Mouse (Mus musculus): ENCODE measurements around the gene Tob2.

The Tob2 gene

DNA sequence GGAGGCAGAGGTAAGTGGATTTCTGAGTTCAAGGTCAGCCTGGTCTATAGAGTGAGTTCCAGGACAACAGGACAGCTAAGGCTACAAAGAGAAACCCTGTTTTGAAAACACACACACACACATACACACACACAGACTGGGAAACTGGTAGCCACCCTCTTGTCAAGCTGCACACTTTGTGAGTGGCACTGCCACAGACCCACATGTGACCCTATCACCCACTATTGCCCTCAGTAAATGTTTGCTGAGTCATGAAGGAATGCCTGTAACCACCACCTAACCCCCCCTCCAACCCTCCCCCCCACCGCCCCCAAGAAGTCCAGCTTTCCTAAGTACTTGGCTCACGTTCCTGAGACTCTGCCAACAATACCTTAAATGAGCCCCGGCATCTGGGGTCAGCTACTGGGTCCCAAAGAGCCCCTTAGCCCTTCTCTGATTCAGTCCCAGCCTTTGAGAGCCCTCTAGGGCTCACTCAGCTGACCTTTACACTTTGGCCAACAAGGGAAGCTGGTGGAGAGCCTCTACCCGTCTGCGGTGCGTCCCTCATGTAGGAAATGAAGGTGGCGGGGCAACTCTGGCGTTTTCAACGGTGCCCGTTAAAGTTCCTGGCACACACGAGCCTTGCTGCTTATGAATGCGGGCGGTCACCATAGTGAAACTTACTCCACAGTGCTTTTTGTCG, 19.9 kb downstream of the Tob2 start:
- DNase-seq (ENCODE audit: low read depth): no peak

DNA sequence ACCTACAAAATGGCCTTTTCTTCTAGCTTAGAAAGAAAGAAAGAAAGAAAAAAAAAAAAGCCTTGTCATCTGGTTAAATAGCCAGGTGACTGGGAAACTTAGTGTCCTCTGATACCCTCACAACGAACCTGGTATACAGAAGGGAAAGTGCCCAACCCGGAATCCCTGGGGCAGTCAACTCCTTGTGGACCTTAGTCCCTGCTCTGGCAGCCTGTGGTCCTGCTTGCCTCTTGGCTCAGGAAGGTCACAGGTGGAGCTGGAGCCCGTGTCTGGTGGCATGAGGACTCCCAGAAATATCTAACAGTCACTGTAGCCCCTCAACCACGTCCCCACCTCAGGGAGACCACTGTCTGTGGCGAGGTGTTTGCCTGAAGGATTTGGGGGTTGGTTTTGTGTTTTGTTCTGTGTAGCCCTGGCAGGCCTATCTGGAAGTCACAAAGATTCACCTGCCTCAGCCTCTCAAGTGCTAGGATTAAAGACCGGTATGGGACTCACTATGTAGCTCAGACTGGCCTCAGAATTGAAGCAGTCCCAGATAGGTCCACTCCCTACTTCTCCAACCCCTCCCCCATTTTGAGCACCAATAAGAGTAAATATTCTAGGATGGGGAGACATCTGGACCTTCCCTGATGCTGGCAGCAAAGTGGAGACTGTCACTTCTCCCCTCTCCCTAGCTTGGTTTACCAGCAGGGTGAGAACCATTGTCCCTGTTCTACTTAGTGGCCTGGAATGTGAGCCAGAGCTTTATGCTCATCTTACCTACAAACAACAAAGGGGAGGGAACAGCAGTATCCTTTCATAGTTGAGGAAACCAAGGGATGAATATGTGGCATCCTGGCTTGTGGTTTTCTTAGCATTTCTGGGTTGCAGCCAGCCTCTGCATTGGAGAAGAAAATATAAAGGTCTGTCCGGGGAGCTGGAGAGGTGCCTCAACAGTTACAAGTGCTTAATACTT, 21.4 kb downstream of the Tob2 start:
- DNase-seq (ENCODE audit: low read depth): no peak

DNA sequence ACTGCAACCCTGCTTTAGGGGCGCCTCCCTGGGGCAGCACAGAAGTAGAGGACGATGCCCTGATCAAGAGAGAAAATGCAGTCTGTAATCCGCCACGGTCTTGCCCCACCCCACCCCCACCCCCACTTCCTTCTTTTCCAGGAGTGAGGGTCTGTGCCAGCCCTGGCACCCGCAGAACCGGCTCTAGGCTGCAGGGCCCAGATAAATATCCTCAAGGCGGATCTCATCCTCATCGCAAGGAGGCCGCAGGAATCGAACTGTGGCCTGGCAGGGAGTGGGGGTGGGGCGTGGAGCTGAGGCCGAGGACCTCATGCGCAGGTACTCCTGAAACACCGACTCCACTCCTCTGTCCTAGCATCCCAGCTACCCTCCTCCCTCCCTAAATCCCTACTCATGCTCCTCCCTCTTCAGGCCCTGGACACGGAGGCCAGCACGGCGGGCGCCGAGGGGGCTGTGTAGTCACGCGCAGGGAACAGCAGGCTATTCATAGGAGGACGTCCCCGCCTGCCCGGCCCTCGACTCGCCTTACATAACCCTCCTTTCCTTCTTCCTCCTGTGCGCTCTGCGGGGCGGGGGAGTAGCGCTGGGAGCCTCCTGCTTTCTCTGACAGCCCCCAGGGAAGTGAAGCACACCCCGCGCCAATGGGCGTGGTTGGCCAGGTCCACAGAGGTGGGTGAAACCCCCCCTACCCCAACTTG, 22.3 kb downstream of the Tob2 start:
- no peak for DNase-seq (ENCODE audit: low read depth)

DNA sequence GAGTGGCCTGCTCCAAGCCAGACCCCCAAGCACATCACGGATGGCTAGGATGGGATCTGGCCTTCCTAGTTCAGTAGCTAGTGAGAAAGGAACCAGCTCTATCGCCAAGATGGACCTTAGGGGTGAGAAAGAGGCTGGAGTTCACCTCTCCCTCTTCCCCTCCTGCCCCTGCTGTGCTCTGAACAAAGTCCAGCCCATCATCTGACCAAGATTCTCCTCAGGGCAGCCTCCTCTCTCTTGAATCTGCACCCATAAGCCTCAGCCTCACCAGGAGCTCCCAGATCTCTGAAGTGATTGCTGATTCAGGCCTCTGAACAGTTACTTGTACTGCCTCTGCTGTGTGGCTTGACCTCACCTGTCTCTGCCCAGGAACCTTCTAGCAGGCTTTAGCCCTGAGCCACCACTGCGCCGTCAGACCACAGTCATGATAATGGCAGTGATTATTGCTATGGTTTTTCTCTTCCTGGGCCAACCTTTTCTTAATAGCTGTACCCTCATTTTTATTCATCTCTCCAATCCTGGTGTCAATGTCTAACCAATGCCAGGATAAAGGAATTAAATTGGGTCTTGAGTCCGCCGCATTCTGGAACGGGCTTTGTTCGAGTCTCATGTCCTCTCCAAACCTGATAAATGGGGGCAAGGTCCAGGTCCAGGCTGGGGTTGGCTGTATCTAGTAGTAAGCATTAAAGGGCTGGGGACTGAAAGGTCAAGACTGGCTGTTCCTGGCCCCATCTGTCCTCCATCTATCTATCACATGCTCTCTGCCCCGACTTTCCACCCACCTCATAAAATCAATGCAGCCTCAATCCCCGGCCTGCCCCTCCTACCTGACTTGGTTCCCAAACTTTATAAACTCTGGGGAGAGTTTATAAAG, 23.4 kb downstream of the Tob2 start:
- DNase-seq (ENCODE audit: low read depth): no peak

DNA sequence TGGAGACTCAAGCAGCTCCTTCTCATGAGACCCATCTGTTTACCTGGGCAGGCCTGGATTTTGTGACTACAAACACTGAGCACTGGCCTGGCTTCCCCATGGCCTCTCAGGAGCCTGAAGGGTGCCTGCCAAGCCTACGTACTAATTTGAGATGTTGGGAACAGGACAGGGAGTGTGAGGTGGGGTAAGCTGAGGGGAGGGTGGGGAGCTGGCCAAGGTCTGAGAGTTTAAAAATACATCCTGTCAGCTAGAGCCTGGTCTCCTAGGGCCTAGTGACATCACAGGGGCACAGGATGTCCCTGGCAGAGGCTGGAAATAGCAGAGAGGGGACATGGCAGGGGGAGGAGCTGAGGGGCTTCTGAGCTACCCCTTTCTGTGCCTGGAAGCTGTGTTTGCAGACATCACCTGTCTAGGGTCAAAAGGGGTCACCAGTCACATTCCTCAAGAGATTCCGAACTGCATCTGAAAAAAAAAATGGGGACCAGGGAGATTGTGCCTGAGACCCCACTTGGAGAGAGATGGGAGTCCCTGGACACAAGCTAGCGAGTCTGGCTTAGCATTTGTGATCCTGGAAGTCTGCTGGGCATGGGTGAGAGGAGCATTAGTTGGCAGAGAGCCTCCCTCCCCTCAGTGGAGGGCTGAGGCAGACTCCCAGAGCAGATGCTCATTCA, 24.3 kb downstream of the Tob2 start:
- DNase-seq (ENCODE audit: low read depth): no peak

DNA sequence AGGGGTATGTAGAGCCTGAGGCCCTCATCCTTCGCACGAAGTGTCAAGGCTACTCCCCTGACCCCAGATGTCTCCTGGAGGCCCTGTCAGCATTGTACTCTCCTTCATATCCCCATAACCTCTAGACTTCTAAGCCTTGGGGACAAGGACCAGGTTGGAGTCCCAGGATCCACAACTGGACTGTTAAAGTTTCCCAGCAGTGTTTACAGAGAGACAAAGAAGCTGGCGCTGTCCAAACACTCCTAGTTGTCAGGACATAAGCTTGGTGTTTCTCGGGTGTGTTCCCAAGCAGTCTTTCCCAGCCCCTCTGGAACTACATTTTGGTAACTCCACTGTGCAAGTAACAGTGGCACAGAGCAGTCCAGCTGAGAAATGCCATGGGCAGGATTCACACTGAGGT, 25.1 kb downstream of the Tob2 start:
- no peak for DNase-seq (ENCODE audit: low read depth)

DNA sequence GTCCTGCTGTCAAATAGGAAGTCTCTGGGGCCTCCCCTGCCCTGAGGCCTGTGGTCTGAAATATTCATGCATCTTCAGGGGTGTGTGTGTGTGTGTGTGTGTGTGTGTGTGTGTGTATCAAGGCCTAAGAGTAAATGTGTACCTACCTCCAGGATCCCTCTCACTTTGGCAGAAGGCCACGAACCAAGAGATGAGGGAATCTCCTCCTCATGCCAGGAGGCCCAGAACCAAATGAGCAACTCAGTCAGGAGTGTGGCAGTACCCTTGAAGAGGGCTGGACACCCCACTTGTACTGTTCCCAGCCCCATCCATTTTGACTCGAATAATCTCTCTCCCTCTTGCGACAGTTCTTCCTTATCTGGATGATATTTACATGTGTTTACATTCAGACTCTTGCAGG, 26.4 kb downstream of the Tob2 start:
- no peak for DNase-seq (ENCODE audit: low read depth)

DNA sequence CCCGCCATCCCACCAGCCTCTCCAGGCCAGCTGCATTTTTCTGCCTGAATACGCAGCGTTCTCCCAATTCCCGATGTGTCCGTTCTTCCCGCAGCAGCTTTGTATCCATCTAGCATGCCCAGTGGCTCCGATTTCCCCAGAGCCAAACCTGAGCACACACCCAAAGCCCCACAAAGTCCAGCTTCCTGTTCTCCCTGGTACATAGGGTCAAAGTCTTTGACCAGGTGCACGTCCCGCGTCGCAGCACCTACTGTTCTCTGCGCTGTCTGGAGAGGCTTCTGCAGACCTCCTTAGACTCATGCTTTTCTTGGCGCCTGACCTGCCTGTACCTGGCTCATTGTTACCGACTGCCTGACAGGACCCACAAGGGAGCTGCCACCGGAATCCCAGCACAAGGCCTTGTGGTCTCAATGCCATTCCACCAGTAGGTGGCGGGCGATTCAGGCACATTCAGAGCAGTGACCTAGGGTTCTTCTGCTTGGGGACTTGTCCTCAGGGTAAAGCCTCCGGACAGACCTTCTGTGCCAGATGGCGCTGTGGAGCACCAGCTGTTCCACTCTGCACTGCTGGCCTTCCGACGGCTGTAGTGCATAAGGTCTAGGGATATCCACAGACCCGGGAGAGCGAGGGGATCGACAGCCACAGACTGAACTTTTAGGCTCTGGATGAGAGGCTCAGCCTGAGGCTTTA, 27.3 kb downstream of the Tob2 start:
- peak; percentile 93 for DNase-seq (ENCODE audit: low read depth)

DNA sequence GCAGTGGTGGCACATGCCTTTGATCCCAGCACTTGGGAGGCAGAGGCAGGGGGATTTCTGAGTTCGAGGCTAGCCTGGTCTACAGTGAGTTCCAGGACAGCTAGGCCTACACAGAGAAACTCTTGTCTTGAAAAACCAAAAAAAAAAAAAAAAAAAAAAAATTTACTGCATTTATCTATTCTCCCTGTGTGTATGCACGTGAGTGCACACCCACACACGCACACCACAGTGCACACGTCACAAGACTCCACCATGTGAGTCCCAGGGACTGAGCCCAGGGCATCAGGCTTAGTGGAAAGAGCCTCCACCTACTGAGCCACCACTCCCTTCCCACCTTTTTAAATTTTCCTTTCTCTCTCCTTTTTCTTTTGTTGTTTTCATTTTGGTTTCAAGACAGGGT, 28.1 kb downstream of the Tob2 start:
- no peak for DNase-seq (ENCODE audit: low read depth)

DNA sequence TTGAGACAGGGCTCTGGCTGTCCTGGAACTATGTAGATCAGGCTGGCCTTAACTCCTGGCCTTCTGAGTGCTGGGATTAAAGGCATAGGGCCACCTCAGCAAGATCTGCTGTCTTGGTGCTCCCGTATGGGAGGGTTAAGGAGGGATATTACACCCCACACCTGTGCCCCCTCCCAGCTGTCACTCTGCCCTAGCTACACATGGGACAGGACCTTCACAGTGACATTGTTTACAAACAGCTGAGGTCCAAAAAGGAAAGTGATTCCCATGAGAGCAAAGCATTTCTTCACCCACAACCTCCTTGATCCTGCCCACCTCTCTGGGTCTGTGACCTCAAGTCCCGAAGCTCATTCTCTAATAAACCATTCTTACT, 29.4 kb downstream of the Tob2 start:
- no peak for DNase-seq (ENCODE audit: low read depth)

DNA sequence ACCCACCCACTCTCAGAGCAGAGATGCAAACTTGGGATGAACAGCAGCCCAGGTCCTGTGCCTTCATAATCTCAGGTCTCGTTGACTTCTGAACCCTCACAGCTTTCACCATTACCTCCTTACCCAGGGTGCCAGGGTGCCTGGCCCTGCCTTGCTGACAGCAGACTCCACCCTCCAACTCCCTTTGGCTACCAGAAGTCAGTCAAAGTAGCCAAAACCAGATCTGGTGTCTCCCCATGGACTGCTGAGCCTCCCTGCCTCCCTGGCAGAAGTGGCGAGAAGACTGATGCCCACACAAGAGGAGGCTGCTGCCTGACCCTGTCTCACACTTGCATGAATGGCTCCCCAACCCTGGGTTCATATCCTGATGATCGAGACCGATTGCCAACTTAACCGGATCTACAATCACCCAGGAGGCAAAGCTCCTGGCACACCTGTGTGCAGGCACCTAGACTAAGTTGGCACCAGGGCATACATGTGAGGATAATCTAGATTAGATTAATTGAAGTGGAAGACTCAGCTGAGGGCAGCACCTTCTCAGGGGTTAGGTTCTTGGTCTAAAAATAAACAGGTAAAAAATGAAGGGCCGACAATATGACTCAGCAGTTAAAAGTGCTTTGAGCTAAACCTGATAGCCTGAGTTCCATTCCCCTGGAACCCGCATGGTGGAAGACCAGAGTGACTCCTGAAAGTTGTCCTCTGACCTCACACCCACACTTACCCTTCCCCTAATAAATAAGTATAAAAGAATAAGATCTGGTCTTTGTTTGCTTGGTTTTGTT, 30.0 kb downstream of the Tob2 start:
- DNase-seq (ENCODE audit: low read depth): no peak

DNA sequence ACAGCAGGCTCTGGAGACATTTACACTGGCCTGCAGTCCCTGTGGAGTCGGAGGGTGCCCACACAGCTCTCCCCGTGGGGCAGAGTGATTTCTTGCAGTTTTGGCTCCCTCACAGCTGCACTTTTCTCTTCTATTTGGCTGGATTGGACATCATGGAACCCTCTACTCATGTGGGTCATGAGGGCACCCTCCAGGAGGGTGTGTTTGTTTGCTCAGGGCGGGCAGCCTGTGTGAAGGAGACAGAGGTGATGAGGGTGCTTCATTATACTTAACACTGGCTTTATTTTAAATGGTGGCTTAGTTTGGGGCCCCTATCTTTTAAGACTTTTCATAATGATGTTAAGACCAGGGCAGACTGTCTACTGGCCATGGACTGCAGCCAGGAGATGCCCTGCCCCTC, 33.8 kb downstream of the Tob2 start:
- no peak for DNase-seq (ENCODE audit: low read depth)

DNA sequence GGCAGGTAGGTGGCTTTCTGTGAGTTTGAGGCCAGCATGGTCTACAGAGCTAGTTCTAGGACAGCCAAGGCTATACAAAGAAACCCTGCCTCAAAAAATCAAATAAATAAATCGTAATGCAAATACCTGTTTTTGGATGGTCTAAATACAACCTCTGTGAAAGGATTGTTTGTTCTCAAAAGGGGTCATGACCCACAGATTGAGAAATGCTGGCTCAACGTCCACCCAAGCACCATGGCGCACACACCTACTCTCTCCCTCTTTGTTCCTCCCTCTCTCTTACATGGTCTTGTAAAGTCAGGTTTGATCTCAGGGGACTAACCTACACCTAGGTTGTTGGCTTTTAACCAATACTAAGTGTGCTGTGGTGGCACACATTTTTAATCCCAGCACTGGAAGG, 36.0 kb downstream of the Tob2 start:
- DNase-seq (ENCODE audit: low read depth): no peak

DNA sequence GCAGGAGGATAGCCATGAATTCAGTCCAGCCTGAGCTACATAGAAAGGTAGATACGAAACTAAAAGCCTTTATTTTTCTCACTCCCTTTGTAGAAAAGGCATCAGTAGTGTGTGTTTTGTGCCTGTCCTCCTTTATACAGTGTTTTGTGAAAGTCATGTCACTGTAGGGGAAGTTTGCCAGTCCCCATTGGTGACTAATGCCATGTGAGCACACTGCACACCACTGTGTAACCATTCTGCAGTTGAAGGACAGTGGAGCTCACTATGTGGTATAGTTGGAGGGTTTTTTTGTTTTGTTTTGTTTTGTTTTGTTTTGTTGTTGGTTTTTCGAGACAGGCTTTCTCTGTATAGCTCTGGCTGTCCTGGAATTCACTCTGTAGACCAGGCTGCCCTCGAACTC, 40.2 kb downstream of the Tob2 start:
- no peak for DNase-seq (ENCODE audit: low read depth)

DNA sequence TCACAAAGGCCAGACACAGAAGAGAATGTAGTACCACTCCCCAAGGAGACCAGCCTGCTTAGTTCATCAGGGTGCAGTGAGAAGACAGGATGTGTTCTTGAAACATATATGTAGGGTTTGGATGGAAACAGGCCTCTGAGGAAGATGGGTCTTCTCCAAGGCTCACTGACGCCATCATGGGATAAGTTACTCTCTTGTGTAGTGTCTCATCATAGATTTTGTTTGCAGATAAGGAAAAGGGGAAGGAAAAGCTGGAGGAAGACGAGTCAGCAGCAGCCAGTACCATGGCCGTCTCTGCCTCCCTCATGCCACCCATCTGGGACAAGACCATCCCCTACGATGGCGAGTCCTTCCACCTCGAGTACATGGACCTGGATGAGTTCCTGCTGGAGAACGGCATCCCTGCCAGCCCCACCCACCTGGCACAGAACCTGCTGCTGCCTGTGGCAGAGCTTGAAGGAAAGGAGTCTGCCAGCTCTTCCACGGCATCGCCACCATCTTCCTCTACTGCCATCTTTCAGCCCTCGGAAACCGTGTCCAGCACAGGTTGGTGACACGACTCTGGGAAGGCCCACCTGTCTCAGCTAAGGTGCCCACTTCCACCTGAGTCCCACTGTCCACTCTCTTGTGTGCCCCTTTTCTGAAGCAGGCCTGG, 43.8 kb downstream of the Tob2 start:
- no peak for DNase-seq (ENCODE audit: low read depth)

DNA sequence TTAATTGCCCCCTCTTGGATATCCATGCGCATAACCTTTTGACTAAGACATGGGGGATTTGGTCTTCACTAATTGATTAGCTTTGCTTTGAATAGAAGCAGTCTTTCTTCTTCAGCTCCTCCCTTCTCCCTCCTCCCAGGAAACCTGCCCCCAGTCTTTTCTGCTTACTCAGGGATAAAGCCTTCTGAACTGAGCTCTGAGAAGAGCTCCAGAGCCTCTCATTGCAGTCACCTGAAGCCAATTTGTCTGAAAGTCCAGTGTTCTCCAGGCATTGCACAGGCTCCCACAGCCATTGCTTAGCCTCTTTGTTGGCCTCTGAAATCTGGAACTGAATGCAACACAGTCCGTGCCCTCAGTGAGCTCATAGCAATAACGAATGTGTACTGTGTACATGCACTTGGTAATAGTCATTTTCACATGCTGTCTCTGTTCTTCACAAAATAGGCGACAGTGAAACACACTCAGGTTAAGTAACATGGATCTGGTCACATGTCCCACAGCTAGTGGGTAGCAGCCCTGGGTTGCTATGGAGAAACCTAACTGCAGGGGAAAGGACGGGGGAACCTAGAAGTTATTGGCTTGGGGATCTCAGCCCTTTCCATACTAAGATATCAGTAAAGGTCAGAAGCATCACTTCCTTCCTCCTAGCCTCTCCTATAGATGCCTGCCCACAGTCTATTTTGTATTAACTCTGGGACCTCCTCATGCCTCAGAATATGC, 44.5 kb downstream of the Tob2 start:
- DNase-seq (ENCODE audit: low read depth): no peak

DNA sequence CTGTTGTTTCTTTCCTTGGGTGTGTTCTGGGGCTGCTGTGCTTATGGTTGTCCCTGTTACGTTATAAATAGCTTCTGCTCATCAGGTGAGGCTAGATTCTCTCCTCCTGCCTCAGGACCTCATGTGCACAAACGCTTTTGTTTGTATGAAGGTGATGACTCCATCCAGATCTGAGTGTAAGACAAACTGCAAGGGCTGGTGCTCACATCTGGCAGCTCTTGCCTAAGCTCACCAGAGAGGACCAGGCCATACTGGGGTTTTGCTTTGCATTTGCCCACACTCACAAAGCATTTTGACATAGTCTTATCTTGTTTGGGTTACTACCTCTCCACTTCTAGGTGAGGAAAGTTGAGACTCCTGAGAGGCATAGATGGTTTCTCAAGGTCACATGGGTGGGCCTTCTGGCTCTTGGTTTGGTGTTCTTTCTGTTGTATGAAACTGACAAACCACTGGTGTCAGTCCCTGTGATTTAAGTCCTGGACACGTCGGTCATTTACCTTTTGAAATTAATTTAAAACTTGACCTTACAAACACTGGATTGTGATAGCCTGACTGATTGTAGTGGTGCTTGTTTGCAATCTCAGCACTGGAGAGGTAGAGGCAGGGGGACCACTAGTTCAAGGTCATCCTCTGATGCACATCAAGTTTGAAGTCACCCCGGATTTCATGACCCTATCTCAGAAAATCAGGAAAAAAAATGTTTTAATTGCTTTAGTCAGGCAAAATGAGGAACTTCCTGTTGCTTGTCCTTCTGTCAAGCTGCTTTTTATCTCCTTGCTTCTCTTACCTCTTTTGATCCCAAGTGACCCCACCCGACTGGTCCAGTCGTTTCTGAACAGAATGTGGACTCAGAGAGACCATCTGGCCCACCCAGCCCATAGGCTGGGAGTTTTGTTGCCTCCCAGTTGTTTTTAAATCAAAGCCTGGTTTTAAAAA, 45.6 kb downstream of the Tob2 start:
- DNase-seq (ENCODE audit: low read depth): no peak

DNA sequence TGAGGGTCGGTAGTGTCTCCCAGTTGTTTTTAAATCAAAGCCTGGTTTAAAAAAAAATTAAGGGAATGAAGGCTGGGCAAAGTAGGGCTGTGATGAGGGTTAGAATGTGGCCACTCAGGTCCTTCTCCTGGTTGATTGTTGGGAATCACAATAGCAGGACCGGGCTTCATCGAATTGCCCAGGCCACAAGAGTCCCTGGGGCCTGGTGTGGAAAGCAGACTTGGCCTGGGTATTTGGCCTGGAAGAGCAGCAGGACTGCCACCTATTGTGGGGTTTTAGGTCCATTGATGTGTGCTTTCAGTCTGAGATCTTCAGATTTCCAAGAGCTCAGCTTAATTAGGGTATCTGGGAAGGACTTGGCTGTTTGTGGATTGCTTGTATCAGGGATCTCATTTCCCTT, 46.3 kb downstream of the Tob2 start:
- DNase-seq (ENCODE audit: low read depth): no peak
